Mouse (Mus musculus): ENCODE measurements at regions not wholly inside any gene's neighbourhood (a gene's known extent, or its start where the extent isn't known, plus 50 kb on each side); places are given as distances from the start of the nearest gene placed in this dataset.

GRCm38 (mm10) chr1:77202948-77203347, 311.9 kb downstream of the Epha4 start:
- DNase-seq = peak; percentile 43 to 46
- intact Hi-C loops (cut with DNase I) = loop anchor here (5.0 kb wide), 2 partner anchors 104 to 309 kb away; no protein-coding TSS in a partner anchor

DNA sequence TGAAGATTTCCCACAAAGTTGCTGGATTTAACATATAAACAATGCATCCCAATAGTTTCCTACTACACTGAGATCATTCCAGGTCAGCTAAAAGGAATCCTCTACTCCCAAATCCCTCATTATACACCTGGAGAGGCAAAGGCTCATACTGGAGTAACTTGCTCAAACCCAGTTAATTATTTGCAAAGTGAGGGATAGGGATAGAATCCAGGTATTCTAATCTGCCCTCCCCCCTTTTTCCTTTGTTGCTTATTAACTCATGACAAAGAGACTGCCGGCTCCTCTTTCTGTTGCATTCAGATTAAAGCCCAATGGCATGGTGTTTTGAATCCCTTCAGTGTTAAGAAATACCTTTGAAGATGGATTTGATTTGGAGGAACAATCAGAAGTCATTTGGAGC, 308.4 kb downstream of the Epha4 start:
- intact Hi-C loops (cut with DNase I) = no loop called here
- DNase-seq = no peak

DNA sequence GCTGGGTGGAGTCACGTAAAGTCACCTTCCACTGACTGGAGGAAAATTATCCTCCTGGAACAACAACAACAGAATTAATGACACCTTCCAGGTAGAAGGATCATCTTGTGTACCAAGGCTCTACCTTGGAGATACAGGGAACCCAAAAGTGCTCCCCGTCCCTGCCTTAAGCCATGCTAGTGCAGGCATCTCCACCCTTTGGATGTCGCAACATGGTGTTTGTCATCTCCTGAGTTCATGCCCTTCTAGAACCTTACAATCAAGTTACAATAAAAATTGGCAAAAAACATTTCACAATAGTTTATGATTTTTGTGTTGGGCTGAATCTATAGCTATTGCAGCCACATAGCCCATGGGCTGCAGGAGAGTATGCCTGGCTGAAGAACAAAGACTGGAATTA, 305.5 kb downstream of the Epha4 start:
- intact Hi-C loops (cut with DNase I) = no loop called here
- DNase-seq = no peak

DNA sequence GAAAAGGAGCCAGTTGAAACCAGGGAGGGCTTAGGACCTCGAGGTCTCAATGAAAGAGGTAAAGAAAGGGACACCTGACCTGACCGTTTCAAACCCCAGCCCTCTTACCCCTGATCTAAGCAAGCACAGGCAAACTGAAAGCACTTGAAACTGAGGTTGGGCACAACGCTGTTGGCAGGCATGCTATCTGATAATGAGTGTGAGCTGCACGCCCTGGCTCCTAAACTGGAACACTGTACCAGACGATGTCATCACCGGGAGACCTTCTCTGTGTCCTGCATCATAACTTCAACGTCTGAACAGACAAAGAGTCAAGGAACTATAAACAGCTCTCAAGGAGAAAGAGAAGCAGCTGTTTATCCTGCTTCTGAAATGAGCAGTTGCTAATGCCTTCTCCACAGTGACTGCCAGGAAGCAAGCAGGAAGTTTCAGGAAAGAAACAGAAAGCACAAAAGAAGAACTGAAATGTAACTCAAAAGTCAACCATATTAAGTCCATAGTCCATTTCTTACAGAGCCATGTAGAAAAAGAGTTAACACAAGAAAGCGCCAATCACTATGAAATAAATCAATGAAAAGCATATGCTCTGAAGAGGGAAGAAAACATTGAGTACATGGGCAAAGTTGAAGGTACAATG, 301.3 kb downstream of the Epha4 start:
- intact Hi-C loops (cut with DNase I) = loop anchor here (5.0 kb wide), 1 partner anchor 154 kb away; no protein-coding TSS in a partner anchor
- DNase-seq = peak; percentile 14 to 34

GRCm38 (mm10) chr1:77219488-77220321, 295.2 kb downstream of the Epha4 start:
- intact Hi-C loops (cut with DNase I) = no loop called here
- no peak for DNase-seq

GRCm38 (mm10) chr1:77220322-77220590, 294.6 kb downstream of the Epha4 start:
- intact Hi-C loops (cut with DNase I) = no loop called here
- DNase-seq = no peak

DNA sequence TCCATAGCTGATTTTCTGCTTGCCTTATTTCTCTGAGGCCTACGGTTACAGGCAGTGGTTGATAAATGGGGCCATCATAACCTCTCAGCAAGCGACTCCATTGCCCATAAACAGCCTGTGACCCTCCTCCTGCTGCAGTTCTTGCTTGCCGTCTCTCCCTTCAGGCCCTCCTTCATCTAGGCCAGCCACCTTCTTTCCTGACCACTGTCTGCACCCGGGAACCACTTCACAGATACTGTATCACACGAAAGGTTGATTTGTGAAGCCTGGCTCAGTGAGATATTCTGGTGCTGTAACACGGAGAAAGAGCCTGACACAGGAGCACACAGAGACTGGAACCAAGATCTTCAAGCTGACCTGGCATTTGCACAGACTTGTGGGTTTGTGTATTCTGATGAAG, 294.1 kb downstream of the Epha4 start:
- intact Hi-C loops (cut with DNase I) = no loop called here
- DNase-seq = no peak

- intact Hi-C loops (cut with DNase I) = no loop called here
- DNase-seq = no peak
Observed at GRCm38 (mm10) chr1:77221900-77222299, 293.0 kb downstream of the Epha4 start.

GRCm38 (mm10) chr1:77226546-77226945, 288.3 kb downstream of the Epha4 start:
- no peak for DNase-seq

GRCm38 (mm10) chr1:77226991-77227515, 287.8 kb downstream of the Epha4 start:
- no peak for DNase-seq
- intact Hi-C loops (cut with DNase I) = no loop called here

More at GRCm38 (mm10) chr1:77226546-77226945, 288.3 kb downstream of the Epha4 start:
- intact Hi-C loops (cut with DNase I) = no loop called here

GRCm38 (mm10) chr1:77227800-77228199, 287.1 kb downstream of the Epha4 start:
- intact Hi-C loops (cut with DNase I) = no loop called here
- DNase-seq = no peak

GRCm38 (mm10) chr1:77229561-77229960, 285.3 kb downstream of the Epha4 start:
- intact Hi-C loops (cut with DNase I) = no loop called here
- DNase-seq = no peak

DNA sequence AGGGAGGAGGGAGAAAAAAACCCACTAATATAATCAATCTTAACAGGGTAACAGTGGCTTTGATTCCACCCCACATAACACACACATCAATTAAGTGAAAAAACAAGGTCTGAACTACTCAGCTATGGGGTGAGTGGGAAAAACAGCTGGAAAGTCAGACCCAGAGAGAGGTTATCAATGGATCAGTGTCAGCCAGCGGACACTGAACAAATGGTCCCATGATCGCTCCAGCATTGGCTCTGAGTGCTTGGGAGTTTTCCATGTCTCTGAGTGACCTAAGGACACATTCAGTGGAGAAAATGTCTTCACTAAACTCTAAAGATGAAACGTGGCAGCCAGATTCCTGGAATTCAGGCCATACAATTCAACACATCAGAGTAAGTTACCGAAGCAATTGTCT, 281.9 kb downstream of the Epha4 start:
- DNase-seq = peak; percentile 26 to 29
- intact Hi-C loops (cut with DNase I) = no loop called here

- intact Hi-C loops (cut with DNase I) = no loop called here
- DNase-seq = no peak
Observed at GRCm38 (mm10) chr1:77244642-77245041, 270.2 kb downstream of the Epha4 start.

DNA sequence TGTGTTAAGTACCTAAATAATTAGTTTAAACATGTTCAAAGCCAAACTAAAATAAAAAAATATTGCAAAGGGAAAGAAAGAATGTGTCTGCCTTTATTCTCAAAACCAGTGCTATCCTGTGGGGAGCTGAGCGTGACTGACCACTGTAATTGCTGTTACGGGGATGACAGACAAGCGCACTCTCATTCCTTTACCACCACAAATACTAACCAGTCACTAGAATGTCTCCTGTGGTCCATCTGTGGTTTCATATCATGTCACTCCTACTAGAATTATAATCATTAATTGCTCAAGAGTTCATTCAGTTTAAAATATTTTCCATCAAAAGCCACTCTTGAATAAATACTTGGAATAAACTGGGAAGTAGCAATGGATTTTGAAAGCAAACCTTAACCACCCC, 268.8 kb downstream of the Epha4 start:
- intact Hi-C loops (cut with DNase I) = no loop called here
- DNase-seq = no peak

GRCm38 (mm10) chr1:77254276-77254675, 260.6 kb downstream of the Epha4 start:
- intact Hi-C loops (cut with DNase I) = no loop called here
- no peak for DNase-seq

DNA sequence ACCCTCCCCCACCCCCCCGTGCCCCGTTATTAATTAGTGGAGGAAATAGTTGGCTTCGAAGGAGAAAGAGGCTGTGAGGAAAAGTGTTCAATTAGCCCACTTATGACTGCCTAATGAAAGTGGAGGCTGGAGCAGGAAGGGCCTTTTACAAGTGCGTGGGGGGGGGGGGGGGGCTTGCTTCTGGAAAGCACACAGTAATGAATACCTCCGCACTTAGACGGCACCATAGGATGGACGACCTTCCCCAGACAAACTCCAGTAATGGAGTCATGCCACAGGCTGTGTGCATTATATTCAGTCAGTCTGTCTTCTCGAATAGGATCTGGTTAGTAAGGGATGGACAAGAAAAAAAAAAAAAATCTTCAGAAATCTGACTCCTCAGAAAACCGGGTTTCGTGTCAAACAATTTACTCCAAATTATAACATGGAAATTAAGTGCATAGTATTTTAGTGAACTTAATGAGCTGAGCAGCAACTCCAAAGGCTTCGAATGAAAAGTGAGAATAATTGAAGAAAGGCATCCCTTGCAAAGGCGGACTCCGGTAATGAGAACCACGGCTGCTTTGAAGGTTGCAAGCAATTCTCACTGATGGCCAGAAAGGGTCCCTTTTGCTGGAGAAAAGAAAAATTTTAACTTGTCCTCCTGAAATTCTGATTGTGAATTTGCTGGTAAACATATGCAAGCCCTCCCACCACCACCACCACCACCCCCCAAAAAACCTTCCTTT, 258.6 kb downstream of the Epha4 start:
- no peak for DNase-seq
- intact Hi-C loops (cut with DNase I) = no loop called here

GRCm38 (mm10) chr1:77258730-77259310, 256.1 kb downstream of the Epha4 start:
- intact Hi-C loops (cut with DNase I) = no loop called here

DNA sequence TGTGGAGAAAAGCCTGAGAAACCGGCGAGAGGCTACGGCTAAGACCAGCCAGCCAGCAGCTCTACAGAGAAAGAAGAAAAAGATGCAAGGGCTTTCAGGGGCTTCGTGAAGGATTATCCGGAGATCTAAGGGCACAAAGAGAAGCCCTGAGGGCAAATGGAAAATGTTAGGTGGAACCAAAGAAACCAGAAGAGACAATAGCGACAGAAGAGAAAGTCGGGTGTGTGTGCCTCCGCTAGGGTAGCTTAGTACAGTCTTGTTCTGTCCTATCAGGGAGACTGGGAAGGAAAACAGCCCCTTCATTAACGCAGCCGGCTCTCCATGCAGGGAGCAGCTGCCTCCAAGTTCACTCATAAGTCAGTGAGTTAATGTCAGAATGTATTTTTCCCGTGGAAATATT, 255.1 kb downstream of the Epha4 start:
- intact Hi-C loops (cut with DNase I) = no loop called here
- no peak for DNase-seq

More at GRCm38 (mm10) chr1:77258730-77259310, 256.1 kb downstream of the Epha4 start:
- DNase-seq = no peak

DNA sequence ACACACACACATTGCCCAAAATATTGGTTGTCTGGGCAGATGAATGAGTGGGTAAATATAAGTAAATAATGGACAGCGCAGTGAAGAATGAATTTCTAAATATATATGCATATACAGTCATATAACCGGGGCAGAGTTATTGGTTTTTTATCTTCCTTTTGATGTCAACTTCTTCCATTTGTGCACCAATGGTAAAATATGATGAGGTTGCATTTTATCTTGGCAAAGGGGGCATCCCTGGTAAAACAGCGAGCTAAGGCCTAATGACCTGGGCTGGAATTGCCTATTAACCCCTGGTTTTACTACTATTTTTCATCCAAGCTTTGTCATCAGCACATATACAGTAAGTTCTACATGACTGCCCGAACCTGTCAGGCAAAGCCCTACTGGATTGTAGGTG, 253.2 kb downstream of the Epha4 start:
- intact Hi-C loops (cut with DNase I) = no loop called here
- no peak for DNase-seq

DNA sequence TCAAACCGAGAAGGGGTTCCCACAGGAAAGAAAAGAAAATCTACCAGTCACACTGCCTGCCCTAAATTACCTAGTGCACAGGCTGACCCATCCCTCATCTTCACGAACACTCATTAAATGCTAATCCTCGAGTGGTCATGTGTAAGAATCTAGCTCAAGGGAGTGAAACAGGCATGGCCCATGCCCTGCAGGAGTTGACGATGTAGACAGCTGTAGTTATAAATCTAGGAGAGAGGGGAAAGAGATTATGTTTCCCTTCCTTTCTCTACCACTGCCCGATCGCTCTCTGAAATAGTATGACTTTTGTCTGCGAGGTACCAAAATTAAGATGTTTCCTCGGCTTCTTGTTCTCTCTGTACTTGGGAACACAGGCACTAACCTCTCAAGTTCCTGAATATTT, 249.2 kb downstream of the Epha4 start:
- no peak for DNase-seq
- intact Hi-C loops (cut with DNase I) = no loop called here
